Mouse (Mus musculus) stomach, embryonic 15.5 days (tissue): ENCODE results near the gene Tspan6. TPM values are rescaled to one million over a fixed set of nuclear protein-coding genes. Genes with fewer than 3 reads are reported as not detected.

ENCODE experiments used
- ATAC-seq: fragments of 200-750 bp; cut with Nextera tagmentation; 2 replicates; pipeline ENCODE4 v1.8.0; 2017; ENCODE audit warnings: low read depth, moderate number of reproducible peaks, moderate TSS enrichment; ENCODE audit not compliant: insufficient read depth, low FRiP score
- H3K27ac ChIP-seq: fragments of 300-500 bp; sonication (generic); 2 replicates; pipeline ENCODE4 v1.5.1; 2015; ENCODE audit warnings: mild to moderate bottlenecking, inconsistent platforms
- H3K27me3 ChIP-seq: fragments of 300-500 bp; sonication (generic); replicated peaks from 2 replicates; pipeline ENCODE4 v1.6.1; 2015; ENCODE audit warnings: inconsistent platforms
- H3K36me3 ChIP-seq: fragments of 300-500 bp; sonication (generic); 2 replicates; pipeline ENCODE4 v1.6.1; 2015; ENCODE audit warnings: inconsistent platforms
- H3K4me1 ChIP-seq: fragments of 300-500 bp; sonication (generic); 2 replicates; pipeline ENCODE4 v1.6.1; 2015; ENCODE audit warnings: inconsistent platforms
- H3K4me2 ChIP-seq: fragments of 300-500 bp; sonication (generic); 2 replicates; pipeline ENCODE4 v1.6.1; 2015; ENCODE audit warnings: mild to moderate bottlenecking, inconsistent platforms
- H3K4me3 ChIP-seq: fragments of 300-500 bp; sonication (generic); replicated peaks from 2 replicates; pipeline ENCODE4 v1.5.1; 2015; ENCODE audit warnings: inconsistent platforms
- H3K9ac ChIP-seq: fragments of 300-500 bp; sonication (generic); 2 replicates; pipeline ENCODE4 v1.6.1; 2015; ENCODE audit warnings: inconsistent platforms
- H3K9me3 ChIP-seq: fragments of 300-500 bp; sonication (generic); 2 replicates; pipeline ENCODE4 v1.6.1; 2016; ENCODE audit warnings: inconsistent platforms
- WGBS: fragments of 180-500 bp; shearing (Covaris S2); methylation state at CpG from one replicate; pipeline ENCODE4 v1.1.7; 2015; 5-methylcytosine and 5-hydroxymethylcytosine counted together
- polyA plus RNA-seq: library from polyadenylated mRNA; unstranded; fragments of >200 nt; fragmentation: Nextera tagmentation; extraction: Ambion mirVana; gene quantifications from 2 replicates; pipeline ENCODE4 v1.2.1, GENCODE M21; 2015

Gene Tspan6
- 110 and 118 TPM in 2 replicates for polyA plus RNA-seq

DNA sequence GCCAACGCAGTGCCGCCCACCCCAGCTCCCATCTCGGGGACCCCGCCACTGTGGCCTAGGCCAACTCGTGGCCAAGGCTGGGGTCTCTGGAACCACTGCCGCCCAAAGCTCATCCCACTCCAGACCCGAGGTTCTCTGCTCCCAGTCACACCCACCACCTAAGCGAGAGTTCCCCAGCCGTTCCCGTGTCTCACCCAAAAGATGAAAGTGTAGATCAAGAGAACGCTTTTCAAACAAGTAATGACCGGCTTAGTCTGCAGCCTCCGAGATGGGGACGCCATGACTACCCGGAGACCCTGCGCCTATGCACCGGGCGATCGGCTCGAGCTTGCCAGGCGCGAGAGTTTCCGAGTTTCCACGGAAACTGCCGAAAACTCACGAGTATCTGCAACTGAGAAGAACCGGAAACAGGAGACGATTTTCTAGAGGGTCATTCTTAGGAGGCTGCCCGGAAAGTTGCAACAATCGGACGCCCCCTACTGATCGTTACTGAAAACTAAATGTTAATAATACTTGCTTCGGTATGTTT lies at the start of gene Tspan6:
Gene Tspan6 (minus strand): TSS at position 416 of the 529 bp plus-strand sequence.
- Histone ChIP-seq H3K27me3 (no peaks in the 10 kb centered on the region), H3K4me3 (peak within 1 kb of the TSS; percentile 52), H3K4me1 (no peaks in the 10 kb centered on the region), H3K9me3 (no peaks in the 10 kb centered on the region), H3K36me3 (no peaks in the 10 kb centered on the region), H3K4me2 (peak within 1 kb of the TSS; percentile 55), H3K27ac (no peak within 1 kb of the TSS), H3K9ac (peak within 1 kb of the TSS; percentile 25; the same call in 1 of the 2 replicates)
- peak; percentile 77 for ATAC-seq
- WGBS: 25% methylated on average over 33 of the region's 33 CpGs

DNA sequence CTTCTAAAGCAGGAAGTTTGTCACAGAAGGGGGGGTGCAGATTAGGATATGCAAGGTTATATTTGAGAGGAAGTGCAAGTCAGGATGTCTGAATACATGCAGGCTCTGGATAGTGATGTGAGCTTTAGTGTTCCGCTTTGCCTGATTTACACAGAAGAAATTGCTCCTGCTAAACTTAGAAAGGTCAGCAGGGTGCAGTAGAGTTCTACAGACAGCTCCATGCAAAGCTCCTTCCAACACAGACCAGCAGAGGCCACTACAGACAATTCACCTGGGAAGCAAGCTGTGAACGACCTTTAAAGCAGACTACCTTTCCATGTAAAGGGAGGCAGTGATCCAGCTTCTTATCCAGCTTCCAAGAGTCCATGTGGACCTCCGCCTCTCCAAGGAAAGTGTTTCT lies 49.2 kb upstream of the Tspan6 start:
- no peak overlapping the region for H3K9ac ChIP-seq
- no peak for ATAC-seq
- no peak overlapping the region for H3K27ac ChIP-seq
- H3K36me3 ChIP-seq: no peaks in the 10 kb centered on the region
- no peak overlapping the region for H3K4me2 ChIP-seq
- no peaks in the 10 kb centered on the region for H3K9me3 ChIP-seq
- H3K4me1 ChIP-seq: no peaks in the 10 kb centered on the region
- 38% methylated on average over 3 of the region's 3 CpGs for WGBS
- H3K4me3 ChIP-seq: no peak overlapping the region
- H3K27me3 ChIP-seq: no peaks in the 10 kb centered on the region

DNA sequence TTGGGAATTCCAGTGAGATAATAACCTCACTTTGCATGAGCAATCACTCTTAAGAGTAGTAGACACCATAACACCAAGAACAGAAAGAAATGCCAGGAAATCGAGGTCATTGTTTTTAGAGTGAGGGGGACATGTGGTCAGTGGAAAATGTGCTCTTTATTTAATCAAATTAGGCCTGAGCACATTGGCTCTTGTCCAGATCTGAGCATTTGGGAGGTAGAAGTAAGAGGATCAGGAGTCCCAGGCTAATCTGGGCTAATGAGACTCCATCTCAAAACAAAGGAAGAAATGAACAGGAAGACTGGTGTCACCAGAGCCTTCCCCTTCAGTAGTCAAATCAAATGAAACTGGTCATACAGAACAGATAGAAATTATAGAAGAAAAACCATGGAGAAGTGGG lies 41.3 kb upstream of the Tspan6 start:
- Histone ChIP-seq H3K4me2 (no peak overlapping the region), H3K27me3 (no peaks in the 10 kb centered on the region), H3K27ac (no peak overlapping the region), H3K4me3 (no peak overlapping the region), H3K4me1 (no peaks in the 10 kb centered on the region), H3K9me3 (no peaks in the 10 kb centered on the region), H3K9ac (no peak overlapping the region), H3K36me3 (no peaks in the 10 kb centered on the region)
- no peak for ATAC-seq
- 59% methylated on average over 1 of the region's 1 CpGs for WGBS

GRCm38 (mm10) chrX:133936605-133937225 lies 38.5 kb upstream of the Tspan6 start:
- no peak for ATAC-seq
- no peak overlapping the region for H3K27ac ChIP-seq
- H3K9ac ChIP-seq: no peak overlapping the region
- no peaks in the 10 kb centered on the region for H3K36me3 ChIP-seq
- H3K4me1 ChIP-seq: no peaks in the 10 kb centered on the region
- H3K4me2 ChIP-seq: no peak overlapping the region
- 87% methylated on average over 4 of the region's 4 CpGs for whole genome bisulfite sequencing
- H3K27me3 ChIP-seq: no peaks in the 10 kb centered on the region
- H3K9me3 ChIP-seq: no peaks in the 10 kb centered on the region
- H3K4me3 ChIP-seq: no peak overlapping the region

DNA sequence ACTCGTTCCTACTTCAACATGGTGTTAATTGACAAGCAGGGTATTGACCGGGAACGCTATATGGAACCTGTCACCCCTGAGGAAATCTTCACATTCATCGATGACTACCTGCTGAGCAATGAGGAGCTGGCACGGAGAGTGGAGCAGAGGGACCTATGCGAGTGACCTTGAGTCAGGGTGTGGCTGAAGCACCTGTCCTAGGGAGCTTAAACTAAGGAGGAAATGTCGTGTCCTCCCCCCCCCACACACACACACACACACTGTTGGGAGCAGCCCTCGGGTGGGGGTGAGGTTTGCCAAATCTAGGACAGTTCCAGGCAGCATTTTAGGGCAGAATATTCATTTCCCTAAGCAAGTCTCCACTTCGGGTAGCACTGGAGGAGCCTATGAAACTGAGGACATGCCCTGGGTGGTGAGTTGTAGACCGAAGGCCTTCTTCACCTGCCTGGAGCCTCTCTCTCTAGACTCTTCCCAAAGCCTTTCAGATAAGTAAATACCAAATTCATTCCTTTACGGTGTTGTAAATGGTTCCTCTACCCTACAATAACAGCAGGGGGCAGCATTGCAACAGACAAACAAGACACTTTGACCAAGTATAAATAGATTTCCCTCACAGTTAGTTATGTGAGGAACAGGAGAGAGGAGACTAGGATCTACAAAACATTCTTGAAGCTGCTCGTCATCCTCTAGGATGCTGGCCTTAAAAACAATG lies 33.2 kb upstream of the Tspan6 start:
- ATAC-seq: no peak
- H3K9ac ChIP-seq: no peak overlapping the region
- 65% methylated on average over 12 of the region's 12 CpGs for WGBS
- no peak overlapping the region for H3K27ac ChIP-seq
- no peaks in the 10 kb centered on the region for H3K9me3 ChIP-seq
- no peaks in the 10 kb centered on the region for H3K36me3 ChIP-seq
- H3K27me3 ChIP-seq: no peaks in the 10 kb centered on the region
- H3K4me2 ChIP-seq: no peak overlapping the region
- no peak overlapping the region for H3K4me3 ChIP-seq
- no peaks in the 10 kb centered on the region for H3K4me1 ChIP-seq

DNA sequence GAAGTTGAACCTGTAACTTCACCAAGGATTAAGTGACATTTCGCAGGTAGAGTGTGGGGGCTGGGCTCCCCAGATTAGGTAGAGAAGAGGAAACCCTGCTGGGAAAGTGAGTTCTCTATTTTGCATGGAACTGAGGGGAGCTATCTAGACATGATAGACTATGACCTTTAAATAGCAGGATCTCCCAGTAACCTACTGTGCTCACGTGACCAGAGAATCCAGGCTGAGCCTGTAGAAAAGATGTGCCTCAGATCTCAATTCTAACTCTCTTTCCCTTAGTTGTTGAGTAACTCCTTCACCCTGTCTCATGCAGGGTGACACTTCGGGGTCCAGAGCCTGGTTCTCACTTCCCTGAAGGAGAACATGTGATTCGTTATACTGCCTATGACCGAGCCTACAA lies 28.5 kb upstream of the Tspan6 start:
- no peak for ATAC-seq
- H3K27ac ChIP-seq: no peak overlapping the region
- no peaks in the 10 kb centered on the region for H3K9me3 ChIP-seq
- H3K9ac ChIP-seq: no peak overlapping the region
- H3K36me3 ChIP-seq: no peaks in the 10 kb centered on the region
- H3K4me1 ChIP-seq: no peaks in the 10 kb centered on the region
- H3K27me3 ChIP-seq: no peaks in the 10 kb centered on the region
- WGBS: 67% methylated on average over 5 of the region's 5 CpGs
- H3K4me2 ChIP-seq: no peak overlapping the region
- no peak overlapping the region for H3K4me3 ChIP-seq

DNA sequence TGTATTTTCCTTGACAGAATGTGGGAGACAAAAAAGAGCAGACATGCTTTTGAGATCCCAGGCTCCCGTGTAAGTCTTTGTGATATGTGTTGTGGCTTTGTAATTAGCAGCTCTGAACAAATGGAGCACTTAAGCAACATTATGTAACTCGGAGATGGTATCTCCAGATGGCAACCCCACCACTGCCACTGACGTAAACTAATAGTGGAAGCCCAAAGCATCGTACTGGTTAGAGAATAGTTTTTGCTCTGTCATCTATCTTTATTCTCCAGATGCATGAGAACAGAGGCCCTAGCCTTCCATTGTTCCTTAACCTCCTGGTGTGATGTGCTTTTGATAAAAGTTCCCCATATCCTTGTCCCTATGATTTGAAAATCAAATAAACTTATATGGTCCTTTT lies 23.0 kb upstream of the Tspan6 start:
- Histone ChIP-seq H3K4me3 (no peak overlapping the region), H3K27ac (no peak overlapping the region), H3K4me1 (no peaks in the 10 kb centered on the region), H3K36me3 (no peaks in the 10 kb centered on the region), H3K9ac (no peak overlapping the region), H3K27me3 (no peaks in the 10 kb centered on the region), H3K4me2 (no peak overlapping the region), H3K9me3 (no peaks in the 10 kb centered on the region)
- no peak for ATAC-seq
- 61% methylated on average over 4 of the region's 4 CpGs for WGBS

GRCm38 (mm10) chrX:133914219-133914618 lies 16.0 kb upstream of the Tspan6 start:
- no peak overlapping the region for H3K4me3 ChIP-seq
- no peak overlapping the region for H3K9ac ChIP-seq
- WGBS: 32% methylated on average over 7 of the region's 7 CpGs
- no peak overlapping the region for H3K4me2 ChIP-seq
- no peak for ATAC-seq
- no peaks in the 10 kb centered on the region for H3K4me1 ChIP-seq
- H3K36me3 ChIP-seq: no peaks in the 10 kb centered on the region
- no peak overlapping the region for H3K27ac ChIP-seq
- H3K9me3 ChIP-seq: no peaks in the 10 kb centered on the region
- no peaks in the 10 kb centered on the region for H3K27me3 ChIP-seq

GRCm38 (mm10) chrX:133913006-133913405 lies 14.8 kb upstream of the Tspan6 start:
- WGBS: 75% methylated on average over 3 of the region's 3 CpGs

DNA sequence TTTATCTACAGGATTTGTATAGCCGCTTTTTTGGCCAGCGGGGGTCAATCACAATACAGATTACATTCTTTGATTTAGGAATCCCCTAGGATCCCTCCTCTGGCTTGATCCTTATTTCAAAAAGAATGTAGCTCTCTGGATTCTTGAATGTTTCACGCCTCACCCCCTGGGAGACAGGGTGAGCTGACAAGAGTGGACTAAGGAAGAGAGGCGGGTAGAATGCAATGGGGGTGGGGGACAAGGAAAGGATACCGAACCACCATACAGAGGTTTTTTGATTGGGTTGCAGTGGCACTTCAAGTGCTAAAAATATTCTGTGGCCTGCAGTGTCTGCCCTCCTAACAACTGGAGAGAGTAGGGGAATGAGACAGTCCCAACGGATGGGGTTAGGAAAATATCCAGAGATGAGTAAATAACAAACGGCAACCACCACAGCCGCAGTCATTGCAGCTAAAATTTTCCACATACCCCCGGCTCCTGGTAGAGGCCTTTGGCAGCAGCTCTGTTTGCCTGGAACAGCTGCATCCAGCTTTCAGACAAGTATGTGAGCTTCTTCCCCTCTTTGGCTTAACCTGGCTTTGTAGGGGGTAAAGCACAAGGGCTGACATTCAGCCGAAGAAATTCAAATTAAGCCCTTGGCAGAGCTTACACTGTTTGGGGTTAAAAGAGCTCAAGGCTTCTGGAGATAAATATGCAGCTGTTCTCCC lies 13.3 kb upstream of the Tspan6 start:
- H3K27ac ChIP-seq: peak overlapping the region; percentile 26; the same call in 1 of the 2 replicates

More at GRCm38 (mm10) chrX:133913006-133913405, 14.8 kb upstream of the Tspan6 start:
- H3K36me3 ChIP-seq: no peaks in the 10 kb centered on the region
- no peak overlapping the region for H3K9ac ChIP-seq
- ATAC-seq: no peak
- no peak overlapping the region for H3K4me2 ChIP-seq
- no peak overlapping the region for H3K4me3 ChIP-seq
- H3K4me1 ChIP-seq: no peaks in the 10 kb centered on the region
- no peaks in the 10 kb centered on the region for H3K9me3 ChIP-seq
- H3K27me3 ChIP-seq: no peaks in the 10 kb centered on the region
- H3K27ac ChIP-seq: no peak overlapping the region

DNA sequence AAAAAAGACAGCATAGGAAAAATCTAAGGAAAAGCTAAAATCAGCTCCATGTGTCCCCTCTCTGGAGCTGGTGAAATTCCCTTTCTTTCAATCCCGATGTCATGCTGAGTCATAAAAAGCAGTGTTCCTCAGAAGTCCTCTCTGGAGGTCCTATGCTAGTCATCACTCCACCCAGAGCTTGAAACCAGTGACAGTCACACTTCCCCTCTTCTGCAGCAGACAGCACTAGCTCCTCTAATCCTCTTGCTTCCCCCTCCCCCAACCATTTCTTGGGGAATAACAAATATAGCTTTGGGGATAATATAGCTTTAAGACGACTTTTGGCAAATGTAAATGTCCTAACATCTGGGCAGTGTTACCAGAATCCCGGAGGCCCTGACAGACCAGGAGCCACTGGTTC lies 10.0 kb upstream of the Tspan6 start, which contains the start of gene Srpx2:
Gene Srpx2 (plus strand): TSS at position 166 of the 400 bp plus-strand sequence.
- H3K4me1 ChIP-seq: no peaks in the 10 kb centered on the region
- ATAC-seq: no peak
- no peaks in the 10 kb centered on the region for H3K9me3 ChIP-seq
- no peaks in the 10 kb centered on the region for H3K27me3 ChIP-seq
- H3K36me3 ChIP-seq: no peaks in the 10 kb centered on the region
- 30% methylated on average over 3 of the region's 3 CpGs for WGBS
- H3K27ac ChIP-seq: no peak within 1 kb of the TSS
- no peak within 1 kb of the TSS for H3K9ac ChIP-seq
- peak within 1 kb of the TSS; percentile 16; the same call in 1 of the 2 replicates for H3K4me2 ChIP-seq
- H3K4me3 ChIP-seq: peak within 1 kb of the TSS; percentile 2; the same call in 1 of the 2 replicates

More for the DNA sequence above, 13.3 kb upstream of the Tspan6 start:
- no peak; the same call in 1 of the 2 replicates for ATAC-seq
- Histone ChIP-seq H3K4me1 (no peaks in the 10 kb centered on the region), H3K4me2 (no peak overlapping the region), H3K36me3 (no peaks in the 10 kb centered on the region), H3K9ac (no peak overlapping the region), H3K9me3 (no peaks in the 10 kb centered on the region), H3K27me3 (no peaks in the 10 kb centered on the region), H3K4me3 (no peak overlapping the region)
- 36% methylated on average over 10 of the region's 10 CpGs for WGBS

DNA sequence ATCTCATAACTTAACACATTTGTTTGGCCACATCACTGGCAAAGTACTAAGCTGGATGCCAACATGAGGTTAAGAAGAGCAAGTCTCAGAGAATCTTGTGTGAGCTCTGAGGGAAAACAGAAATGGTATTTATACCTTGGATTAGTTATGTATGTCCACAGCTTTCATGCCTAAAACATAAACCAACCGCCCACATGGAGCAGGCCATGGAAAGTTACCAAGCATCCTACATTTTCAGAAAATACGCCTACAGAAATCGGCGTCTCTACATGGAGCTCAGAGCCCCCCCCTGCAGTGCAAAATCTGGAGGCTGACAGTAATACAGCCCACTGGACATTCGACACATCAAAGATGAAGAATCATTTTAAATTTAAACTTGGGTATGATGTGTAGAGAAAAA lies 10.1 kb downstream of the Tspan6 start:
- Histone ChIP-seq H3K27me3 (no peaks in the 10 kb centered on the region), H3K9ac (no peak overlapping the region), H3K27ac (no peak overlapping the region), H3K4me1 (no peaks in the 10 kb centered on the region), H3K4me2 (no peak overlapping the region), H3K4me3 (no peak overlapping the region), H3K9me3 (no peaks in the 10 kb centered on the region), H3K36me3 (no peaks in the 10 kb centered on the region)
- no peak for ATAC-seq
- 84% methylated on average over 5 of the region's 5 CpGs for WGBS
